Mouse (Mus musculus) intestine, embryonic 16.5 days (tissue): ENCODE measurements at regions not wholly inside any gene's neighbourhood (a gene's known extent, or its start where the extent isn't known, plus 50 kb on each side); places are given as distances from the start of the nearest gene placed in this dataset.
A peak's percentile ranks its signal among the peaks of the same experiment; 100 is the strongest.

ENCODE experiments used
- ATAC-seq: fragments of 200-750 bp; cut with Nextera tagmentation; 2 replicates; pipeline ENCODE4 v1.8.0; 2017; ENCODE audit warnings: moderate TSS enrichment, moderate library complexity
- H3K27ac ChIP-seq: fragments of 300-500 bp; sonication (generic); 2 replicates; pipeline ENCODE4 v1.5.1; 2014; ENCODE audit warnings: mild to moderate bottlenecking, low read length
- H3K27me3 ChIP-seq: fragments of 300-500 bp; sonication (generic); replicated peaks from 2 replicates; pipeline ENCODE4 v1.6.1; 2014; ENCODE audit warnings: low read length, control low read depth, mixed read lengths; ENCODE audit not compliant: control insufficient read depth, insufficient read depth
- H3K36me3 ChIP-seq: fragments of 300-500 bp; sonication (generic); 2 replicates; pipeline ENCODE4 v1.6.1; 2014; ENCODE audit warnings: low read length, control low read depth; ENCODE audit not compliant: control insufficient read depth, insufficient read depth
- H3K4me1 ChIP-seq: fragments of 300-500 bp; sonication (generic); 2 replicates; pipeline ENCODE4 v1.6.1; 2014; ENCODE audit warnings: low read length, control low read depth, mixed read lengths; ENCODE audit not compliant: control insufficient read depth, insufficient read depth
- H3K4me2 ChIP-seq: fragments of 300-500 bp; sonication (generic); 2 replicates; pipeline ENCODE4 v1.6.1; 2014; ENCODE audit warnings: low read depth, low read length, control low read depth
- H3K4me3 ChIP-seq: fragments of 300-500 bp; sonication (generic); 2 replicates; pipeline ENCODE4 v1.5.1; 2014; ENCODE audit warnings: mild to moderate bottlenecking, low read length
- H3K9ac ChIP-seq: fragments of 300-500 bp; sonication (generic); 2 replicates; pipeline ENCODE4 v1.6.1; 2014; ENCODE audit warnings: low read depth, low read length
- H3K9me3 ChIP-seq: fragments of 300-500 bp; sonication (generic); 2 replicates; pipeline ENCODE4 v1.6.1; 2016; ENCODE audit warnings: low read length, control low read depth; ENCODE audit not compliant: control insufficient read depth
- WGBS: fragments of 180-500 bp; shearing (Covaris S2); extraction: QIAGEN DNeasy Blood & Tissue Kit; methylation state at CpG from one replicate; pipeline ENCODE4 v1.1.7; 2014; 5-methylcytosine and 5-hydroxymethylcytosine counted together

DNA sequence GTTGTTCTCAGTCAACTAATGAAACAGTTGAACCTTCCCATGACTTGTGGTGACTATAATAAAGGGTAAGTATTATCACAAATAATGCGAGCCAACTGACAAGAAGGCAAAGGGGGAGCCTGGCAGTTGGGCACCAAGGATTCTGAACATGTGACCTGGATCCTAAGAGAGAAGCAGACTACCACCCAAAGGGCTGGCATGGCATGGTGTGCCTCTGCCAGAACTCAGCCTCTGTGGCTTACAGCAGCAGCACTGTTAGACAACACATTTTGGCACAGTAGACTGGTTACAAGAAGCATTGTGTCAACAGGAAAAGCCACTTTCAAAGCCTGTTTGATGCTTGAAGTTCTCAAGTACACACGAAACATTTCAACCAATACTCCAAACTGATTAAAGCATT is 142.2 kb upstream of the Satb2 start:
- Histone ChIP-seq H3K9ac (no peak overlapping the region), H3K9me3 (no peaks in the 10 kb centered on the region), H3K27ac (no peak overlapping the region), H3K4me3 (no peak overlapping the region), H3K4me2 (no peak overlapping the region), H3K4me1 (no peaks in the 10 kb centered on the region), H3K36me3 (no peaks in the 10 kb centered on the region), H3K27me3 (no peaks in the 10 kb centered on the region)
- ATAC-seq = no peak
- WGBS = 82% methylated on average over 2 of the region's 2 CpGs

DNA sequence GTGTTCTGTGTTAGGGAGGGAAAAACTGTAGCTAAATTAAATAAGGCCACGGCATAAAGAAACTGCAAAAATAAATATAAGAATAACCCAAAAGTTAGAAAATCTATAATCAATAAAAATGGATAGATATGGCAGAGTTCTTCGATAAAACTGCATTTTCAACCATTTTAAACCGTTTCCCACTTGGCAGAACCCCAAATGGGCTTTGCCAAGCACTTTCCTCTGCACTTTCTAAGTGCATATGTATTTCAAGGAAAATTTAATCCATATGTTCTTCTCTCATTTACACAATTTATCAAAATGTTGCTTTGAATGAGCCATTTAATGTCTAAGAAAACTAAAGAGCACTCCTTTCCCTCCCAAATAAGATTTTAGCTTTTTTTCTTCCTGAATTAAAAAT is 165.7 kb upstream of the Satb2 start:
- Histone ChIP-seq H3K36me3 (no peaks in the 10 kb centered on the region), H3K9me3 (no peaks in the 10 kb centered on the region), H3K9ac (no peak overlapping the region), H3K4me3 (no peak overlapping the region), H3K4me1 (peaks cover 2% of the 10 kb centered on the region; the same call in 1 of the 2 replicates), H3K4me2 (no peak overlapping the region), H3K27ac (no peak overlapping the region), H3K27me3 (no peaks in the 10 kb centered on the region)
- WGBS = 86% methylated on average over 3 of the region's 3 CpGs
- no peak for ATAC-seq

DNA sequence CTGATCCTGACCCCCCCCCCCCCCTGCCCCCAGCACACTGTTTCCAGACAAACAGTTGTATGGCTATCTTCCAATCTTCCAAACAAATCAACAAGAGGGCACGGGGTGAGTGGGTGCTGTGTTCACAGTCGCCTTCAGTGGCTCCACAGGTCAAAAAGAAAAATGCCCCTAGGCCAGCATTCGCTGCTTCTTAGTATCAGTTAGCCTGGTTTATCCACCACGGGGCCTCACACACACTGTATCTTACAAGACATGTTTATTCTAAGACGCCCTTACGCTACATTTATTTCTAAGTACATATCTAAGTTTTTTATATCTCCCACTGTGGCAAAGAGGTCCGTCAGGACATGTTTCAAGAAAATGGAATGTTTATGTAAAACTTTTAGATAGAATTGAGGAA is 177.4 kb upstream of the Satb2 start:
- Histone ChIP-seq H3K36me3 (no peaks in the 10 kb centered on the region), H3K4me2 (no peak overlapping the region), H3K9ac (no peak overlapping the region), H3K27ac (no peak overlapping the region), H3K9me3 (no peaks in the 10 kb centered on the region), H3K4me3 (no peak overlapping the region), H3K27me3 (no peaks in the 10 kb centered on the region), H3K4me1 (no peaks in the 10 kb centered on the region)
- ATAC-seq = no peak
- 69% methylated on average over 7 of the region's 7 CpGs for WGBS

DNA sequence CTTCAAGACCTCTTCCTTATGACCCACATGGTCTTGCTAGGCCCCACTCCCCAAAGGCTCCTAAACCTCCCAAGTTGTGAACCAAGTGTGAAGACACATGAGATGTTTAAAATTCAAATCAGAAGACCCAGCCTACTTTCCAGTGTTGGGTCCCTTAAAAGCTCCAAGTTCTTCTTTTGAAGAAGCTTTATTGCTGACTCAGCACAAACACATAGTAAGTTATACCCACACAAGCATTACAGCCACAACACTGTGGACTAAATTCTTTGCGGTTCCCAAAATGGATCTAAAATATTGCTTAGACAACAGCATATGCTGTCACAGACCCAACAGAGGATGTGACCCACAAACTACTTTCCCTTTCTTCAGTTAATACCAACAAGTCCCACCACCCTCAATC is 186.0 kb upstream of the Satb2 start:
- H3K9ac ChIP-seq = no peak overlapping the region
- no peaks in the 10 kb centered on the region for H3K4me1 ChIP-seq
- WGBS = 93% methylated on average over 1 of the region's 1 CpGs
- no peak overlapping the region for H3K4me3 ChIP-seq
- H3K27me3 ChIP-seq = no peaks in the 10 kb centered on the region
- no peaks in the 10 kb centered on the region for H3K36me3 ChIP-seq
- H3K4me2 ChIP-seq = no peak overlapping the region
- no peaks in the 10 kb centered on the region for H3K9me3 ChIP-seq
- H3K27ac ChIP-seq = no peak overlapping the region
- ATAC-seq = no peak

DNA sequence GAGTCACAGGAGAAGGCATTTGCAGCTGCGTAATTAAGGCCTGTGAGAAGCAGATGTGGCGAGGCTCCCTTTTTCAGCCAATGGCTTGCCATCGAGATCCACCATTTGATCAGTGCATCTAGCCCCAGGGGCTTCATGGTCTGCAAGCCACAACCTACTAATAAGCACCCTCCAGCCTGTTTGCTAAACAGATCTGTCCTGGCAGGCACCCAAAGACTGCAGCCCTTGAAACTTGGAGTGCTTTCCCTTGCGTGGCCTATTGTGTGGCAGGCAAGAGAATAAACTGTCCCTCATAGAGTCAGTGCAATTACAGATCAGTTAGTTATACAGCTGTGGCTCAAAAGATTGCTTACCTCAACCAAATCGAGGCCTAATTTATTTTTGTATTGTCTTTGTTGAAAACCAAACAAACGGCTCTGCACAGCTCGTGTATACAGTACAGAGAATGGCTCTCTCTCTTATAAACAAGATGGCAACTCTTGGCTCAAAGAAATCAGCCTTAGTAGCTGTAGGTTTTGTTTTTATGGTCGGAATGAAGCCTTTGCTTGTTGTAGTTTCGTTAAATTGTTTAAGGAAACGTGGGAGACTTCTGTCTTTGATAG is 195.9 kb upstream of the Satb2 start:
- WGBS = 53% methylated on average over 10 of the region's 10 CpGs
- no peak overlapping the region for H3K4me2 ChIP-seq

DNA sequence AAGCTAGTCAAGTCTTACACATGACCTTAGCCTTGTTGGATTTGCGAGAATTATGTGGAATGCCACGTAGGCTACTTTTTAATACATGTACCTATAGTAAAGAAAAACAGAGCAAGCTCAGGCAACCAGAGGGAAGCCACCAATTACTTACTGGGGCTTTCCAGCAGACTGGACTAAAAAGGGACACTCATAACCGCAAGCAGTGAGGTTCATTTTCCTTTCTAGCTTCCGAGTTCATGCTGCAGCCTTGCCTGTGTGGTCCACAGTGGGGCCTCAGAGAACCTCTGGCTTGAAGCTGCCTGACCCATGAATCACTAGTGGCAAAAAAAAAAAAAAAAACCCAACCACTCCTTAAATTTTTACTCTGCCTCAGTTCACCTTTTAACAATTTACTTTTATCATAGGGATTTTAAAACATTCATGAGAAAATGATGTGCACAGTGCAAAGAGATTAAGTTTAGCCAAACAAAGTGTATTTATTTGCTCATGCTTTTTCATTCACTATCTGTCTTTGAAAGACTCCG is 188.6 kb upstream of the 1700066M21Rik start:
- no peak for ATAC-seq
- H3K4me2 ChIP-seq = no peak overlapping the region
- 86% methylated on average over 5 of the region's 5 CpGs for WGBS
- H3K4me3 ChIP-seq = no peak overlapping the region
- H3K4me1 ChIP-seq = no peaks in the 10 kb centered on the region
- no peaks in the 10 kb centered on the region for H3K36me3 ChIP-seq
- no peaks in the 10 kb centered on the region for H3K27me3 ChIP-seq
- H3K9ac ChIP-seq = no peak overlapping the region
- no peak overlapping the region for H3K27ac ChIP-seq
- no peaks in the 10 kb centered on the region for H3K9me3 ChIP-seq

More for the DNA sequence above, 195.9 kb upstream of the Satb2 start:
- no peak for ATAC-seq
- Histone ChIP-seq H3K27ac (no peak overlapping the region), H3K9ac (no peak overlapping the region), H3K27me3 (no peaks in the 10 kb centered on the region), H3K9me3 (no peaks in the 10 kb centered on the region), H3K4me1 (no peaks in the 10 kb centered on the region), H3K4me3 (no peak overlapping the region), H3K36me3 (no peaks in the 10 kb centered on the region)

DNA sequence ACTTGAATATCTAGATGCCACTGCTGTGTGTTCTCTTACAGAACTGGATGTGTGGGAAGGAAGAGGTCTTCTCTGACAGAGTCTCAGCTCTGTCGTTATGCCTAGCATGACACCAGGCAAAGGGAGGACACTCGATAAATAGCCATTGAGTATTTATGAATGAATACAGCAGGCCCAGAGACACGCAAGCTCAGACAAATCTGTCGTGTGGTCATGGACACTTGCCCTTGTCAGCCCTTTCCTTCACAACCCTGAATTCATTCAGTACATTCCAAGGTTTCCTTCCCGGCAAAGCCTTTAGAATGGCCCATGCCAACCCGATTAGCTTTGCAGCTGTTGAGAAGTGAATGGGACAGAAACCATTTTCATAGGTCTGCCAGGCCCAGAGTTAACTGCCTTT is 176.1 kb upstream of the 1700066M21Rik start:
- H3K9me3 ChIP-seq = no peaks in the 10 kb centered on the region
- no peaks in the 10 kb centered on the region for H3K27me3 ChIP-seq
- no peak overlapping the region for H3K27ac ChIP-seq
- no peaks in the 10 kb centered on the region for H3K36me3 ChIP-seq
- no peak overlapping the region for H3K9ac ChIP-seq
- no peak for ATAC-seq
- no peak overlapping the region for H3K4me2 ChIP-seq
- WGBS = 55% methylated on average over 6 of the region's 6 CpGs
- peaks cover 5% of the 10 kb centered on the region for H3K4me1 ChIP-seq
- no peak overlapping the region for H3K4me3 ChIP-seq

DNA sequence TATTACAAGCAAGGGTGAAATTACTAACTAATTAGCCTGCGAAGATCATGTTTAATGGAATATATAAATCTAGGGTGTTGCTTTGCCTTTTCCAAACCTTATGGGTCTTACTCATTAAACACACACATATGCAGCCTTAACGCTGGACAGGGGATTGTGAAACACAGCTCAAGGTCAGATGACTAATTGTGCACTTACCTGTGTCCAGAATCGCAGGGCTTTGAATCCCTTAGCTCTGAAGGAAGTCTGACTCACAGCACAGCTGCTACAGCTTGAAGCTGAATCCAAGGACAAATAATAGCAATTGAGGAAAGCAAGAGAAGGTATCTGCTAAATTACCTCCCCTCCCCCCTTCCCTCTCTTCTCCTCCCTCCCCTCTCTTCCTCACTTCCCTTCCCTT is 173.1 kb upstream of the 1700066M21Rik start:
- 35% methylated on average over 3 of the region's 3 CpGs for WGBS
- H3K4me1 ChIP-seq = peaks cover 5% of the 10 kb centered on the region
- H3K4me2 ChIP-seq = no peak overlapping the region
- no peaks in the 10 kb centered on the region for H3K27me3 ChIP-seq
- H3K27ac ChIP-seq = no peak overlapping the region
- H3K9me3 ChIP-seq = no peaks in the 10 kb centered on the region
- H3K4me3 ChIP-seq = no peak overlapping the region
- H3K9ac ChIP-seq = no peak overlapping the region
- no peaks in the 10 kb centered on the region for H3K36me3 ChIP-seq
- peak; percentile 73; the same call in 1 of the 2 replicates for ATAC-seq

DNA sequence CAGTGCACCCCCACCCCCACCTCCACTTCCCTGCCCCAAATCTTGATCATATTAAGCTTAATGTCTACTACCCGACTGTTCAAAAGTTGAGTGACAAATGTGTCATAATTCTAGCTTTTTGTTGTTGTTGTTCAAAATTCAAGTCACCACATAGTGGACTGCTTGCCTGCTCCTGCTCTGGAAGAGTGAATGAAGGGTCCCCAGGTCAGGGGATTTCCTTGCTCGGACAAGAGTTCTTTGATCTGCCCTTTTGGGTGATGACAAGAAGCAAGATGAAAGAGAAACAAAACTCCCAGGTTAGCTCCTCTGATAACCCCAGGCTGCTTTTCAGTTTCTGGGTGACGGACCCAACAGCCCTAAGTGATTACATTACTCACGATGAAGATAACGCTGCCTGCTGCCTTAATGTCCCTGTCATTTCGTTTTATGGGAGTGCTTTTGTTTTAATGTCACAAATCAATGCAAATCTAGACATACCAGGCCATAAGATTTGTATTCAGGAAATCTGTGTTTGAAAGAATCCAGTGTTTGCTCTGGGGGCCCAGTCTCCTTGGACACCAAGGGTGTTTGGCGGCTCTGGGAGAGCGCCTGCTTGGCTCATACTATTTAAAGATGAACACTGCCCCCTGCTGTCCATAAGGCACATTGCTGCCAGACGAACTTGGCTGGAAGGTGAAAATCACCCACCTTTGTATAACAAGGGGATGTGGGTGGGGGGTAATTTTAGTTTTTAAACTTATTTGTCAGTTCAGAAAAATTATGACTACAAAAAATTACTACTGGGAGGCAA is 172.0 kb upstream of the 1700066M21Rik start:
- H3K27me3 ChIP-seq = no peaks in the 10 kb centered on the region
- H3K9me3 ChIP-seq = no peaks in the 10 kb centered on the region
- WGBS = 9% methylated on average over 9 of the region's 9 CpGs
- no peaks in the 10 kb centered on the region for H3K36me3 ChIP-seq
- no peak overlapping the region for H3K27ac ChIP-seq
- 0 out of 2 replicates have a peak overlapping the region, but pooled peaks have one; percentile 33 for H3K4me2 ChIP-seq
- no peak overlapping the region for H3K4me3 ChIP-seq
- H3K4me1 ChIP-seq = peaks cover 5% of the 10 kb centered on the region
- ATAC-seq = peak; percentile 79
- H3K9ac ChIP-seq = no peak overlapping the region
